Mouse (Mus musculus): ENCODE data around the gene Myl3. TPM values are rescaled to one million over a fixed set of nuclear protein-coding genes. Genes with fewer than 3 reads are reported as not detected.

Gene Myl3
- polyA plus RNA-seq, 1 experiment from 2014 or later, result 3,437 TPM

DNA sequence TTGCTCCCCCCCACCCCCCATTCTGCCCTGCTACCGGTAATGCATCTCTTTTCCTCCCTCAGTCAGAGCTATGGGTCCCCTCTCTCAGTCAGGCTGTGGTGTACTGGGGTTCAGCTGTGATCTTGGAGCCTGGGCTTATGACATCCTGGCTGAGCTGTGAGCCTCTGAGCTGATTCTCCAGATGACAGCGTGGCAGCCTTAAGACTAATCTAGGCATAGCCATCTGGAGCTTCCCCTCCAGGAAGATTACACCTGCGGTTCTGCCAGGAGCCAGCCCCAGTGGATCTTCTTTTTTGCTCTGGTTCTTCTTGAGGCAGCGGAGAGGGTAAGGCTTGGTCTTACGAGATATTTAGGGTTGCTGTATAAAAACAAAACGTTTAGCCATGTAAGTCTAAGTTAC lies 29.7 kb upstream of the Myl3 start:
- H3K9ac ChIP-seq, result no peak overlapping the region
- no peaks in the 10 kb centered on the region for H3K27me3 ChIP-seq (replicated peaks)
- no peak overlapping the region for H3K4me2 ChIP-seq
- H3K4me1 ChIP-seq (replicated peaks), result peaks cover 12% of the 10 kb centered on the region
- H3K9me3 ChIP-seq (replicated peaks), result no peaks in the 10 kb centered on the region
- H3K27ac ChIP-seq (ENCODE audit: poor library complexity, severe bottlenecking), result no peak overlapping the region
- H3K4me3 ChIP-seq, result no peak overlapping the region
- no peak for ATAC-seq (ENCODE audit: insufficient number of reproducible peaks, low FRiP score)
- WGBS, result 90% methylated on average over 6 of the region's 6 CpGs
- H3K36me3 ChIP-seq, result peaks cover 43% of the 10 kb centered on the region

DNA sequence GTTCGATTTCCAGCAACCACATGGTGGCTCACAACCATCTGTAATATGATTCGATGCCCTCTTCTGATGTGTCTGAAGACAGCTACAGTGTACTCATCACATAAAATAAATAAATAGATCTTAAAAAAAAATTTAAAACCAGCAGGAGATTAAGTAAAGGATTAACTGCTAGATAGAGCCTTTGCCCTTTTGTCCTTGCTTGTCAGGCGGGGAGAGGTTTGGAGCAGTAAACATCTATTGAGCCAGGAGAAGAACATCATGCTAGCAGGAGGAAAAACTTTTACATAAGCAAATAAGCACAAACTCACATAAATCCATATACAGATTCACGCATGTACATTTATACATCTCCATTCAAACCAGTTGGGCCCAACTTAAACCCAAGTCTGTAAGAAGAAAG lies 29.1 kb upstream of the Myl3 start:
- no peaks in the 10 kb centered on the region for H3K9me3 ChIP-seq (replicated peaks)
- peaks cover 43% of the 10 kb centered on the region for H3K36me3 ChIP-seq
- H3K9ac ChIP-seq, result no peak overlapping the region
- 87% methylated on average over 4 of the region's 4 CpGs for WGBS
- peaks cover 12% of the 10 kb centered on the region for H3K4me1 ChIP-seq (replicated peaks)
- no peak for ATAC-seq (ENCODE audit: insufficient number of reproducible peaks, low FRiP score)
- H3K27ac ChIP-seq (ENCODE audit: poor library complexity, severe bottlenecking), result no peak overlapping the region
- no peak overlapping the region for H3K4me3 ChIP-seq
- H3K27me3 ChIP-seq (replicated peaks), result no peaks in the 10 kb centered on the region
- no peak overlapping the region for H3K4me2 ChIP-seq

DNA sequence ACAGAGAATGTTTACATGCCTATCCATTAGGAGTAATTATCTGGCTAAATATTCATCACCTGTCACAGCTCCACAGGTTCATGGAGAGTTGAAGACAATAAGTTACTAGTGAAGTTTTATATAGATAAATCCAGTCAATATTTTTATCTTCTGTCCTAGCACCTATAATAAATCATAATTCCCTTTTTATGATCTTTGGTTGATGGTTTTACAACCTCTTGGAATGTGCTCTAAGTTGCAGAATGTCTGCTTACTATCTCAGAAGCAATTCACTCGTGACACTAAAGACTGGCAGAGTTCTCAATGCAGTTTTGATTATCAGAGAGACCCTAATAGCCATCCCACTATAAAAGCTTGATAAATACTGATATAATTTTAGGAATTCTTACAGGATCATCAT lies 28.3 kb upstream of the Myl3 start:
- H3K9ac ChIP-seq, result no peak overlapping the region
- peaks cover 12% of the 10 kb centered on the region for H3K4me1 ChIP-seq (replicated peaks)
- H3K4me3 ChIP-seq, result no peak overlapping the region
- H3K9me3 ChIP-seq (replicated peaks), result no peaks in the 10 kb centered on the region
- ATAC-seq (ENCODE audit: insufficient number of reproducible peaks, low FRiP score), result no peak
- no peak overlapping the region for H3K4me2 ChIP-seq
- H3K36me3 ChIP-seq, result peaks cover 41% of the 10 kb centered on the region
- WGBS, result 66% methylated on average over 1 of the region's 1 CpGs
- H3K27me3 ChIP-seq (replicated peaks), result no peaks in the 10 kb centered on the region
- no peak overlapping the region for H3K27ac ChIP-seq (ENCODE audit: poor library complexity, severe bottlenecking)

DNA sequence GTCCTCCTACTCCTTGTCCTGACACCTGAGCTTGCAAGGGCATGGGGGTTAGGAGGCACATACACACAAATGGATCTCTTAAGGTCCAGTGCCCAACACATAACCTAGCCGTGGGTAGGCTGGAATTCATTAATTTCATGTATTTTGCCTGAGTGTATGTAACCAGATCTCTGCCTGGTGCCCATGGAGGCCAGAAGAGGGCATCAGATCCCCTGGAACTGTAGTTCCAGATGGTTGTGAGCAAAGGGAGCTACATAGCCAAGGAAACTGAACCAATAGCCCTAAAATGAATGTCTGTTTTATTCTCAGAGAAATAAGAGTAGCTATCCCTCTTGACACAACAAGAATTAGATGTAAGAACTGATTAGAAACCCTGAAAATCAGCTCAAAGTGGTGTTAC lies 26.2 kb upstream of the Myl3 start:
- Histone ChIP-seq H3K4me3 (no peak overlapping the region), H3K9ac (no peak overlapping the region), H3K4me2 (no peak overlapping the region), H3K27me3 (replicated peaks) (no peaks in the 10 kb centered on the region), H3K36me3 (peaks cover 38% of the 10 kb centered on the region), H3K9me3 (replicated peaks) (no peaks in the 10 kb centered on the region), H3K27ac (ENCODE audit: poor library complexity, severe bottlenecking) (no peak overlapping the region), H3K4me1 (replicated peaks) (peaks cover 12% of the 10 kb centered on the region)
- WGBS, result 51% methylated on average over 1 of the region's 1 CpGs
- no peak for ATAC-seq (ENCODE audit: insufficient number of reproducible peaks, low FRiP score)

DNA sequence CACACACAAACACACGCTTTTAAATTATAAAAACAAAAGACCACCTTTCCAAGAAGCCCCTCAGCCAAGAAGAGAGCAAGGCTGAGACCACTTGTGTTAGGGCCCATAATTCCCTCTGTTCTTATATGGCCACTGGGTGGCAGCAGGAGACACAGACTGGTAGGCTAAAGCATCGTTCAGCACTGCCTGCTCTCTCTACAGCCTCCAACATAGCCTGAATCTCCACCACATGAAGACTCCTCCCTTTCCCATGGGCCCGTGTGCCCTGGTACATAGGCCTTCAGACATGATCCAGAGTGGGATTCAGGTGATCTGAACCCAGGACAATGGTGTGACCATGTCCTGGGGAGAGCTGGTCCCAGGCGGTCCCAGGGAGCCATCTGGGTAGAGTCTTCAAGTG lies 24.9 kb upstream of the Myl3 start:
- Histone ChIP-seq H3K4me2 (no peak overlapping the region), H3K36me3 (peaks cover 36% of the 10 kb centered on the region), H3K9me3 (replicated peaks) (no peaks in the 10 kb centered on the region), H3K27ac (ENCODE audit: poor library complexity, severe bottlenecking) (no peak overlapping the region), H3K27me3 (replicated peaks) (no peaks in the 10 kb centered on the region), H3K4me3 (no peak overlapping the region), H3K4me1 (replicated peaks) (peaks cover 12% of the 10 kb centered on the region), H3K9ac (no peak overlapping the region)
- ATAC-seq (ENCODE audit: insufficient number of reproducible peaks, low FRiP score), result peak; percentile 37
- 30% methylated on average over 4 of the region's 4 CpGs for WGBS

DNA sequence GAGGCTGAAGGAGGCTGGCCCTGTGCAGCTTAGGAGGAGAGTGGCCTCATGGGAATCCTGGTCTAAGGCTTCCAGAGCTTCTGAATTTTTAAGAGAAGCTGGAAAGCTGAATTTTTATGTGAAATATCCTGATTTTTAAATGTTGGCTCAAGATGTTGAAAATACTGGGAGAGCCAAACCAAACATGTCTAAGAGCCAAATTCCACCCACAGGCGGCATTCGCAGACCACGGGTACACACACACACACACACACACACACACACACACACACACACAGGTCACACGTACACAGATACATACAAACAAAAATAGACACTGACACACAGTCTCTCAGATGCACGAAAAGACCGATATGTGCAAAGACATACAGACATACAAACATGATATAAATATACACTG lies 23.6 kb upstream of the Myl3 start:
- H3K9me3 ChIP-seq (replicated peaks), result no peaks in the 10 kb centered on the region
- WGBS, result 95% methylated on average over 6 of the region's 6 CpGs
- H3K4me3 ChIP-seq, result no peak overlapping the region
- H3K4me1 ChIP-seq (replicated peaks), result peaks cover 12% of the 10 kb centered on the region
- H3K4me2 ChIP-seq, result no peak overlapping the region
- no peak overlapping the region for H3K9ac ChIP-seq
- no peak overlapping the region for H3K27ac ChIP-seq (ENCODE audit: poor library complexity, severe bottlenecking)
- ATAC-seq (ENCODE audit: insufficient number of reproducible peaks, low FRiP score), result no peak
- peaks cover 33% of the 10 kb centered on the region for H3K36me3 ChIP-seq
- no peaks in the 10 kb centered on the region for H3K27me3 ChIP-seq (replicated peaks)

DNA sequence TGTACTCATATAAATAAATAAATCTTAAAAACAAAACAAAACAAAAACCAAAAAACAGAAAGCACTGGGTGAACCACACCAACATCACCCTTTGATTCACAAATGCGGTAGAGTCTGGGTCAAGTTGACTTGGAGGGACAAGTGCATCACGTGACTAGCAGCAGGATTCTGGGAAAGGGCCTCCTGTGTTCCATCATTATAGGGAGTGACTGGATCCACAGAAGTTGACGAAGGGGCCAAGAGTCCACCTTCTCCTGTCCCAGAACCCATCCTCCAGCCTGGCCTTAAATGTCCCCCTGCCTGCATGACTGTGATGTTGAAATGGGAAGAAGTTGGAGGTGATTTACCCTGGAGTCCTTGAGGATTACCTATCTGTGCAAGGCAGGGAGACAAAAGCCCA lies 22.9 kb upstream of the Myl3 start:
- H3K9ac ChIP-seq, result no peak overlapping the region
- H3K9me3 ChIP-seq (replicated peaks), result no peaks in the 10 kb centered on the region
- 73% methylated on average over 3 of the region's 3 CpGs for WGBS
- no peak overlapping the region for H3K4me3 ChIP-seq
- peaks cover 37% of the 10 kb centered on the region for H3K36me3 ChIP-seq
- H3K4me1 ChIP-seq (replicated peaks), result peaks cover 12% of the 10 kb centered on the region
- H3K27me3 ChIP-seq (replicated peaks), result no peaks in the 10 kb centered on the region
- no peak overlapping the region for H3K4me2 ChIP-seq
- H3K27ac ChIP-seq (ENCODE audit: poor library complexity, severe bottlenecking), result no peak overlapping the region
- no peak for ATAC-seq (ENCODE audit: insufficient number of reproducible peaks, low FRiP score)

DNA sequence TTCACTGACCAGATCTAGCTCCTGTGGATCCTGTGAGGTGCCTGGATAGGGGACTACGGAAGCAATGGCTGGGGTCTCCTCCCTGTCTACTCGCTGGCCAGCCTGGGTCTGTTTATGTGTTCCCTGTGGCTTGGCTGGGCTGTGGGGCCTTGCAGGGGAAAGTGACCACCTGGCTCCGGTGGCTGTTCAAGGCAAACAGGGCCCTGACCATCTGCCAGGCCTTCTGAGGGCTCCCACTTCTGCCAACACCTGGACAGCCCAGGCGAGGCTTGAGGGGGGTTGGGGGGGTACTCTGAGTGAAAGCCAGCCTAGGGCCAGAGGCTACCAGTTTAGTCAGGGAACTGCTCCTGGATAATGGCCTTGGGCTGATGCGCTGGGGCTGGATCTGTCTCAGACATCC lies 21.7 kb upstream of the Myl3 start:
- Histone ChIP-seq H3K36me3 (peaks cover 37% of the 10 kb centered on the region), H3K4me2 (no peak overlapping the region), H3K4me1 (replicated peaks) (peaks cover 12% of the 10 kb centered on the region), H3K4me3 (no peak overlapping the region), H3K27me3 (replicated peaks) (no peaks in the 10 kb centered on the region), H3K27ac (ENCODE audit: poor library complexity, severe bottlenecking) (no peak overlapping the region), H3K9me3 (replicated peaks) (no peaks in the 10 kb centered on the region), H3K9ac (no peak overlapping the region)
- ATAC-seq (ENCODE audit: insufficient number of reproducible peaks, low FRiP score), result no peak
- 64% methylated on average over 5 of the region's 5 CpGs for WGBS

DNA sequence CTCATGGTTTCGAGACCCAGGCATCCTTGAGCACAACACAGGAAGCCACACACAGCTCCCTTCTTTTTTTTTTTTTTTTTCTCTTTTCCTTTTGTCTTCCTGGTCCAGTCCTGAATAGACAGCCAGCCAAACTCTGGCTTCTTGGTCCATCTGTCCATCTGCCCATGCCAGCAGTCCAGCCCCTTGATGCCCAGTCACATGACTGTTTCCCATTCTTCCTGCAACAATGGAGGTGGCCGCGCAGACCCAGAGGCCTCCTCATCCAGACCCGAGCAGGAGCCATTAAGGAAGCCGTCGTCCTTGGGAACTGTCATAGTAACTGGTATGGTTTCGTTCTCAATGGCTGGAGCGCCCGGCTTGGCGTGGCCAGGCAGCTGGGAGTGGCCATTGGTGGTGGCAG lies 19.6 kb upstream of the Myl3 start:
- no peak overlapping the region for H3K4me2 ChIP-seq
- H3K9me3 ChIP-seq (replicated peaks), result no peaks in the 10 kb centered on the region
- H3K4me1 ChIP-seq (replicated peaks), result peaks cover 24% of the 10 kb centered on the region
- no peak overlapping the region for H3K9ac ChIP-seq
- peaks cover 54% of the 10 kb centered on the region for H3K36me3 ChIP-seq
- H3K27ac ChIP-seq (ENCODE audit: poor library complexity, severe bottlenecking), result no peak overlapping the region
- H3K27me3 ChIP-seq (replicated peaks), result peaks cover 4% of the 10 kb centered on the region
- no peak overlapping the region for H3K4me3 ChIP-seq
- no peak for ATAC-seq (ENCODE audit: insufficient number of reproducible peaks, low FRiP score)
- WGBS, result 87% methylated on average over 10 of the region's 10 CpGs

DNA sequence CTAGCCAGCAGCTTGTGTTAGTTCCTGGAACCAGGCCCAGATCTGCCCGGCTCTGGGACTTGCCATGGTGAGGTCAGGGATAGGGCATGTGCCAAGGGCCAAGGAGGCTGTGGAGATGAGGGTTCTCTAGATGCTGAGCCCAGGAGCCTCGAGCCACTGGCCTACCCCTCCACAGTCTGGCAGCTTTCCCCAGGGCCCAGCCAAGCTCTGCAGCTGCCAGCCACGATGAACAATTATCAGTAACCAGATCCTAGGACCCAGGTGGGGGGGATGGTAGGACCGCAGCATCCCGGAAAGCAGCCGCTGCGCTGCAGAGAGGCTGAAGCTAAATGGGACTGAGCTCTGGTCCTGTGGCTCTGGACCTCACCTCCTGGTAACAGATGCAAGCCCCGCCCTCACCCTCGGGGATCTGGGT lies 15.9 kb upstream of the Myl3 start:
- H3K36me3 ChIP-seq, result peaks cover 83% of the 10 kb centered on the region
- no peak overlapping the region for H3K4me3 ChIP-seq
- peaks cover 21% of the 10 kb centered on the region for H3K4me1 ChIP-seq (replicated peaks)
- no peaks in the 10 kb centered on the region for H3K9me3 ChIP-seq (replicated peaks)
- no peak overlapping the region for H3K27ac ChIP-seq (ENCODE audit: poor library complexity, severe bottlenecking)
- peaks cover 7% of the 10 kb centered on the region for H3K27me3 ChIP-seq (replicated peaks)
- H3K9ac ChIP-seq, result no peak overlapping the region
- no peak overlapping the region for H3K4me2 ChIP-seq
- ATAC-seq (ENCODE audit: insufficient number of reproducible peaks, low FRiP score), result no peak
- WGBS, result 34% methylated on average over 9 of the region's 9 CpGs

DNA sequence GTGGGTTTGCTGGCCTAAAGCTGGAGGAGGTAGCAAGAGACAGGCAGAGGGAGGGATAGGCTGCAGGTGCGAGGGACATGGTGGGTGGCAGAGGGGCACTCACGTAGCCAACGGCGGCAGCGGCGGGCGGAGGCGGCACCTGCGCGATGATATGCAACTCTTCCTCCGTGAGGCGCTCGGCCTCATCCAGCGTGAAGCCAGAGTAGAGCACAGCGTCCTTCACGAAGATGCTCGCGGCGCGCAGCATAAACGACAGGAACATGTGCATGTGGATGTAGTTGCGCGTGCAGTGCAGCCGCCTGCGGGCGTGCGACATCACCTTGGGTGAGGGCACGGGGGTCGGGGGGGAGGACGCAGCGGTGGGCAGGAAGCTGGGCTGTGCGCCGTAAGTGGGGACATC lies 14.8 kb upstream of the Myl3 start:
- Histone ChIP-seq H3K36me3 (peaks cover 77% of the 10 kb centered on the region), H3K4me3 (no peak overlapping the region), H3K9ac (no peak overlapping the region), H3K4me1 (replicated peaks) (peaks cover 32% of the 10 kb centered on the region), H3K9me3 (replicated peaks) (no peaks in the 10 kb centered on the region), H3K27ac (ENCODE audit: poor library complexity, severe bottlenecking) (no peak overlapping the region), H3K27me3 (replicated peaks) (peaks cover 7% of the 10 kb centered on the region), H3K4me2 (no peak overlapping the region)
- ATAC-seq (ENCODE audit: insufficient number of reproducible peaks, low FRiP score), result no peak
- 54% methylated on average over 32 of the region's 33 CpGs for WGBS

DNA sequence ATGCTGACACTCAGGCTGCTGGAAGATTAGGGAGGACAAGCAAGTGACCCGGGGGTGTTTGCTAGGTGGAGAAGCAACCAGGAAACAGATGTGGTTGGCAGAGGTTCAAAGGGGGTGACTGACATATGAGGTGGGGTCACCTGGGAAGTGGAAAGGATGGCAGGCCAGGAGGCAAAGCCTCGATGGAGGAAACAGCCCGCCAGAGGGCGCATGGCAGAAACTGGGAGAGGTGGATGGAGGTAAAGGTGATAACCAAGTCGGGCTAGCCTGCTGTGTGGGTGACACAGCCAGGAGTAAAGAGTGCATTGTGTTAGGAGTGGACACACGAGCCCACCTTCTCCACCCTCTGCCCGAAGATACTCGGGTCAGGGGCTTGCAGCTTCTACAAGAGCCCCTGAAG lies 11.8 kb upstream of the Myl3 start:
- no peak overlapping the region for H3K4me2 ChIP-seq
- peaks cover 7% of the 10 kb centered on the region for H3K27me3 ChIP-seq (replicated peaks)
- no peak overlapping the region for H3K4me3 ChIP-seq
- H3K27ac ChIP-seq (ENCODE audit: poor library complexity, severe bottlenecking), result no peak overlapping the region
- H3K9me3 ChIP-seq (replicated peaks), result no peaks in the 10 kb centered on the region
- H3K4me1 ChIP-seq (replicated peaks), result peaks cover 59% of the 10 kb centered on the region
- no peak for ATAC-seq (ENCODE audit: insufficient number of reproducible peaks, low FRiP score)
- H3K9ac ChIP-seq, result no peak overlapping the region
- peaks cover 52% of the 10 kb centered on the region for H3K36me3 ChIP-seq
- 20% methylated on average over 8 of the region's 8 CpGs for WGBS

Data from heart, embryonic 12.5 days (tissue).